Mouse (Mus musculus) forebrain, embryonic 10.5 days (tissue): Measurements from ENCODE around the gene Prss21. TPM values are rescaled to one million over a fixed set of nuclear protein-coding genes. Genes with fewer than 3 reads are reported as not detected.

Experiments used
- DNase-seq: peaks from one replicate; pipeline ENCODE4 v3.0.0-alpha.2; 2017; ENCODE audit warnings: low spot score; ENCODE audit errors: extremely low spot score
- H3K27ac ChIP-seq: fragments of 300-500 bp; sonication (generic); 2 replicates; pipeline ENCODE4 v1.5.1; 2016; ENCODE audit warnings: mild to moderate bottlenecking
- H3K27me3 ChIP-seq: fragments of 300-500 bp; sonication (generic); 2 replicates; pipeline ENCODE4 v1.6.1; 2016; ENCODE audit warnings: mild to moderate bottlenecking; ENCODE audit not compliant: poor library complexity, severe bottlenecking
- H3K36me3 ChIP-seq: fragments of 300-500 bp; sonication (generic); replicated peaks from 2 replicates; pipeline ENCODE4 v1.6.1; 2016; ENCODE audit warnings: mild to moderate bottlenecking, moderate library complexity
- H3K4me1 ChIP-seq: fragments of 300-500 bp; sonication (generic); 2 replicates; pipeline ENCODE4 v1.6.1; 2016
- H3K4me3 ChIP-seq: fragments of 300-500 bp; sonication (generic); 2 replicates; pipeline ENCODE4 v1.5.1; 2016; ENCODE audit warnings: mild to moderate bottlenecking, moderate library complexity
- H3K9me3 ChIP-seq: fragments of 300-500 bp; sonication (generic); 2 replicates; pipeline ENCODE4 v1.6.1; 2016; ENCODE audit warnings: mild to moderate bottlenecking, moderate library complexity
- WGBS: fragments of 180-500 bp; shearing (Covaris S2); methylation state at CpG from one replicate; pipeline ENCODE4 v1.1.7; 2016; 5-methylcytosine and 5-hydroxymethylcytosine counted together
- polyA plus RNA-seq: library from polyadenylated mRNA; unstranded; fragments of >200 nt; fragmentation: Nextera tagmentation; extraction: Ambion mirVana; gene quantifications from 2 replicates; pipeline ENCODE4 v1.2.1, GENCODE M21; 2016

Gene Prss21
- polyA plus RNA-seq, 1 experiment from 2014 or later, result not detected

DNA sequence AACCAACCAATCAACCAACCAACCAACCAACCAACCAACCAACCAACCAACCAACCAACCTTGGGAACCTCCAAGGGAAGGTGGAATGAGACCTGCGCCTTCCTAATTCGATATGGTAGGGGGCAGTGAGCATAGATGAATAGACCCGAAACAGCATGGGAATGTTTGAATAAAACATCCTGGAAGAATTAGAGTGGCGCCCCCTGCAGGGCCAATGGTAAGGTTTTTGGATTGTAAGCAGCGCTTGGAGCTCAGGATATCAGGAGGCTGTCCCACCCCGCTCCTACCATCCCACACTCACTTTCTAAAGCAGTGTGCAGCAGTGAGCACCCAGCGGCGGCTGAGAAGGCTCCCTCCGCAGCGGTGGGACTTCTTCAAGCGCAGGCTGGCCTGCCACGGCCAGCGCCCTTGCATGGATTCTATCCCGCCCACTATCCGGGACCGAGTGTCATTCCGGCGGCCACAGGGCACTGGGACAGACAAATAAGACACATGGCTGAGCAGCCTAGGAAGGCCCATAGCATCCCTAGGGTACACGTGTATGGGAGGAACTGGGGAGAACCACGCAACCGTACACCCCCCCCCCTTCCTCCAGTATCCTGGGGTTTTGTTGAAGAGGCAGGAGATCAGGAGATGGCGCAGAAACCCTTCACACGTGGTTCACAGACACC is 24.6 kb upstream of the Prss21 start:
- WGBS, result 44% methylated on average over 23 of the region's 23 CpGs
- Histone ChIP-seq H3K9me3 (no peaks in the 10 kb centered on the region), H3K27ac (peak overlapping the region; percentile 57; the same call in 1 of the 2 replicates), H3K4me1 (peaks cover 12% of the 10 kb centered on the region), H3K36me3 (no peaks in the 10 kb centered on the region), H3K4me3 (peak overlapping the region; percentile 47), H3K27me3 (peaks cover 17% of the 10 kb centered on the region)
- no peak for DNase-seq

DNA sequence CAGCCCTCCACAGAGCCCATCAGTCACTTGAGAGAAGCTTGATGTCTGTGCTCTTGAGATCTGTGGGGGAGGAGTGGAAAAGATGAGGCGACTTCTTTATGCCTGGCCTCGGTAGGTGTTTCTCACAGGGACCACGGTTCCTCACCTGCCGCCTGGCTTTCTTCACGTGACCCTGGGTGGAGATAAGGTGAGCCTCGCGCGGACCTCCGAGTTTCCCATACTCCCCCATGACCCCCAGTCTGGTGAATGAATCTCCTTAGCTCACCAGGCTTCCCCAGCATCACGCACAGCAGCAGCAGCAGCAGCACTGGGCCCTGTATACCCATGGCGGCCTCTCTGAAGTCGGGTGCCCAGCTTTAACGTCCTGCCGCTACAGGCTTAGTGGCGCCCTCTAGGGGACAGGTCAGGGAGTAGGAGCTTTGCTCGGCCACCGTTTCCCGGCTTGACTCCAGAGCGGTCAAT is 24.0 kb upstream of the Prss21 start, which contains the start of the genes Prss32 and Prss41:
Gene Prss32, plus strand, starts transcription at position 44 of the 462 bp plus-strand sequence.
Gene Prss41, minus strand, starts transcription at position 361 of the 462 bp plus-strand sequence.
- H3K27ac ChIP-seq, result peak within 1 kb of the TSS; percentile 57; the same call in 1 of the 2 replicates
- no peaks in the 10 kb centered on the region for H3K9me3 ChIP-seq
- peaks cover 17% of the 10 kb centered on the region for H3K27me3 ChIP-seq
- DNase-seq, result peak; percentile 63
- WGBS, result 14% methylated on average over 19 of the region's 19 CpGs
- H3K36me3 ChIP-seq, result no peaks in the 10 kb centered on the region
- peak within 1 kb of the TSS; percentile 47 for H3K4me3 ChIP-seq
- H3K4me1 ChIP-seq, result peaks cover 12% of the 10 kb centered on the region

DNA sequence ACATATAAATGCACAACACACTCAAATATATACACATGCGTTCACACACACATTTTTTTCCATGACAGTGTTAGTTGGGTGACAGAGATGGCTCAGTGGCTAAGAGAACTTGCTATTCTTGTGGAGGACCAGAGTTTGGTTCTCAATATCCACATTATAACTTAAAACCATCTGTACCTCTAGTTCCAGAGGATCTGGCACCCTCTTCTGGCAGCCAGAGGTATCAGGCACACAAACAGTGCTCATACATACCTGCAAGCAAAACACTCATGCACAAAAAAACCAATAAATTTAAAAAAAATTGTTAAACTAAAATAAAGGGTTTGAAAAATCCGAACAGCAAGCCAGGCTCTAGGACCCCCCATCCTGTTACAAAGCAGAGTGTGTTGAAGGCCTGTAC is 17.8 kb upstream of the Prss21 start:
- DNase-seq, result no peak
- H3K9me3 ChIP-seq, result no peaks in the 10 kb centered on the region
- H3K27me3 ChIP-seq, result peaks cover under 1% of the 10 kb centered on the region; the same call in 1 of the 2 replicates
- 61% methylated on average over 2 of the region's 2 CpGs for WGBS
- no peak overlapping the region for H3K27ac ChIP-seq
- H3K36me3 ChIP-seq, result no peaks in the 10 kb centered on the region
- no peak overlapping the region for H3K4me3 ChIP-seq
- no peaks in the 10 kb centered on the region for H3K4me1 ChIP-seq

DNA sequence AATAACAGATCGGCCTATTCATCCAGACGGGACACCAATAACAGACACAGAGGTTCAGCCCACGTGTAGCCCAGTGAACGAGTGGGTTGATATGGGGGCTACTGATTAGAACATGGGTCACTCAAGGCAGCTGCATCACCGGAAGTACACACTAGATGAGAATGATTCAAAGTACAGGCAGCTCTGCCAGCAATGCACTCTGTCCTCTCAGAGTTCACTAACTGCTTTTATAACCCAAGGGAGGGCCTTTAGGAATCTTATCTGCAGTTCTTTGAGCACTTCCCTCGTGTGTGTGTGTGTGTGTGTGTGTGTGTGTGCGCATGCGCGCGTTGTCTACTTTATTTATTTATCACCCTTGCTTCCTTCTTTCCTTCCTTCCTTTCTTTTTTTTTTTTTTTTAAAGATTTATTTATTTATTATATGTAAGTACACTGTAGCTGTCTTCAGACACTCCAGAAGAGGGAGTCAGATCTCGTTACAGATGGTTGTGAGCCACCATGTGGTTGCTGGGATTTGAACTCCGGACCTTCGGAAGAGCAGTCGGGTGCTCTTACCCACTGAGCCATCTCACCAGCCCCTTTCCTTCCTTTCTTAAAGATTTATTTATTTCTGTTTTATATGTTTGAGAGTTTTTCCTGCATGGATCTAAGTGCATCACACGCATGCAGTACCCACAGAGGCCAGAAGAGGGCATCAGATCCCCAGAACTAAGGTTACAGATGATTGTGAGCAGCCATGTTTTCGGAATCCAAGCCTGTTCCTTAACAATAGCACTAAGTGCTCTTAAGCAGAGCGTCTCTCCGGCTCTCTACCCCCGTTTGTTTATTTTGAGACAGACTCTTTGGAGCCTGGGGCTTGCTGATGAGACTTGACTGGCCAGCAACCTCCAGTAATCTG is 16.8 kb upstream of the Prss21 start:
- Histone ChIP-seq H3K27me3 (no peaks in the 10 kb centered on the region), H3K27ac (peak overlapping the region; percentile 17), H3K4me1 (no peaks in the 10 kb centered on the region), H3K9me3 (no peaks in the 10 kb centered on the region), H3K36me3 (no peaks in the 10 kb centered on the region), H3K4me3 (no peak overlapping the region)
- WGBS, result 67% methylated on average over 18 of the region's 19 CpGs
- DNase-seq, result peak; percentile 72

DNA sequence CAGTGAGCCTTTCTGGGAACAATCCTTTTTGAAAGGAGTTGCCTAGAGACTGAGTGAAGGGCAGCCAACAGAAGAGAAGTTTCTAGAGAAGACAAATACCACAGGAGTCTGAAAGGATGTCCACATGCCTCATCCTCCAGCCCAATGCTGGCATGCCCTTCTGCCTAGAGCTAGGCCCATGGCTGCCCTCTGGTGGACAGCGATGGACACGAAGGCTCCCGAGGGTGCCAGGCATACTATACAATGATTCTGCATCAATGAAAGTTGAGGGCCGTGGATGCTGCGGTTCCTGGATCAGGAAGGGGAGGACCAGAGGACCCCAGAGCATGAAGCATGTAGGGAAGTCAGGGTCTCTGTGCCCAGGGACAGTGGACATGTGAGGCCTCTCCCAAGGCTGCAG is 14.6 kb upstream of the Prss21 start:
- 35% methylated on average over 5 of the region's 5 CpGs for WGBS
- Histone ChIP-seq H3K4me3 (no peak overlapping the region), H3K27me3 (no peaks in the 10 kb centered on the region), H3K4me1 (no peaks in the 10 kb centered on the region), H3K27ac (no peak overlapping the region), H3K9me3 (no peaks in the 10 kb centered on the region), H3K36me3 (no peaks in the 10 kb centered on the region)
- DNase-seq, result peak; percentile 53

DNA sequence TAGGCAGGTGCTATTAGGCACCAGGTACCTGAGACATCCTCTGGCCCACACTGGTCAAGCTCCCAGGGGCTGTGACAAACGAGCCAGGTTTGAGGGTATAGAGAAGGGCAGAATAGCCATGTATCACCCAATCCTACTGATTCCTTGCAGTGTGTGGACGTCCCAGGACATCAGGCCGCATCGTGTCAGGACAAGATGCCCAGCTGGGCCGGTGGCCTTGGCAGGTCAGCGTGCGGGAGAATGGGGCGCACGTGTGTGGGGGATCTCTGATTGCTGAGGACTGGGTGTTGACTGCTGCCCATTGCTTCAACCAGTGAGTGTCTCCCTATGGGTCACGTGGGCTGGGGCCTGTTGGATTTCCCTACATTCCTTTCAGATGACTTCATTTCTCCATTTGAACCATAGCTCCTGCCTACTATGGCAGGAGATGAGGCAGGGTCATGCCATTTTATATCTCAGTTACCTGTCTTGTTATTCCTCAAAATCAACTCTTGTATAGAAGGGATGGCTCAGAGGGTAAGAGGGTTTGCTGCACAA is 13.6 kb upstream of the Prss21 start:
- Histone ChIP-seq H3K27me3 (no peaks in the 10 kb centered on the region), H3K4me3 (no peak overlapping the region), H3K27ac (no peak overlapping the region), H3K9me3 (no peaks in the 10 kb centered on the region), H3K36me3 (no peaks in the 10 kb centered on the region), H3K4me1 (no peaks in the 10 kb centered on the region)
- DNase-seq, result no peak
- WGBS, result 88% methylated on average over 10 of the region's 10 CpGs

DNA sequence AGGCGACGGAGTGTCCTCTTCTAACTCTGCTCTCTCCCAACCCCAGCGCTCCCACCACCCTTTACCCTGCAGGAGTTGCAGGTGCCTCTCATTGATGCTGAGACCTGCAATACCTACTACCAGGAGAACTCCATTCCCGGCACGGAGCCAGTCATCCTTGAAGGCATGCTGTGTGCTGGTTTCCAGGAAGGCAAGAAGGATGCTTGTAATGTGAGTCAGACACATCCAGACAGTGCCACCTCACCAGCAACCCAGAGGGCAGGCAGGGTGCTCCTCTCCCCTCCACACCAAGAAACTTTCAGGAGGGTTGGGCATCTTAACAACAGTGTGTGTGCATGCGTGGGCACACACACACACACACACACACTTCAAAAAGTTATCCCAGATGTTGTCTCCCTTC is 10.7 kb upstream of the Prss21 start:
- H3K36me3 ChIP-seq, result no peaks in the 10 kb centered on the region
- H3K9me3 ChIP-seq, result no peaks in the 10 kb centered on the region
- whole genome bisulfite sequencing, result 87% methylated on average over 6 of the region's 6 CpGs
- H3K4me3 ChIP-seq, result no peak overlapping the region
- H3K27ac ChIP-seq, result no peak overlapping the region
- DNase-seq, result no peak
- H3K4me1 ChIP-seq, result no peaks in the 10 kb centered on the region
- no peaks in the 10 kb centered on the region for H3K27me3 ChIP-seq

DNA sequence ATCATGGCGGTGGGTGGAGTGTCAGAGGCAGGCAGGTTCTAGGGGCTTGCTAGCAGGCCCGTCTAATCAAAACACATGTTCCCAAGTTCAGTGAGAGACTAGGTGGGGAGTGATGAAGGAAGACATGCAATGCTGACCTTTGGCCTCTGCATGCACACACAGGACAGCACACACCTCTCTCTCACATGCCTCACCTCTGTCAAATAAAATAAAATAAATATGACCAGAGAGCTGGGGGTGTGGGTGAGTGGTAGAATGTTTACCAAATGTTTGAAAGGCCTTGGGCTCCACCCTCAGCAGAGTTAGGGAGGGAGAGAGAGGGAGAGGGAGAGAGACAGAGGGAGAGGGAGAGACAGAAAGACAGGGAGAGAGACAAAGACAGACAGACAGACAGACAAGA is 9.9 kb upstream of the Prss21 start:
- Histone ChIP-seq H3K4me1 (no peaks in the 10 kb centered on the region), H3K36me3 (no peaks in the 10 kb centered on the region), H3K4me3 (no peak overlapping the region), H3K27me3 (no peaks in the 10 kb centered on the region), H3K27ac (no peak overlapping the region), H3K9me3 (no peaks in the 10 kb centered on the region)
- no peak for DNase-seq
- WGBS, result 89% methylated on average over 2 of the region's 2 CpGs

DNA sequence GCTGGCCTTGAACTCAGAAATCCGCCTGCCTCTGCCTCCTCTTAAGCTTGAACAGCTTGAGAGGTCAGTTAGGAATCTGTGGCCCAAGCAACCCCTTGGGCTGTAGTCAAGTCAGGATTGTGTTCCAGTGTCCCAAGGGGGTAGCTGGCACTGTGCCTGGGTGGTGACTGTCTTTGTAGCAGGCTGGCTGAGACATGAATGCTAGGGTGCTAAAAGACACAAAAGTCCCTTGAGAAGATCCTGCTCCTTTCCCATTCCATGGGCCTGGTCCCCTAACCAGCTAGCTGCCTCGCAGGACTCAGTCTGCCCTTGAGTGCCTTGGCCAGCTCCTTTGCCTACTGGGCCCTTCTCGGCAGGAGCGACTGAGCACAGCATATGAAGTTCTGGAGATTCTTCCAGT is 4.9 kb upstream of the Prss21 start:
- no peaks in the 10 kb centered on the region for H3K4me1 ChIP-seq
- no peak for DNase-seq
- WGBS, result 85% methylated on average over 4 of the region's 4 CpGs
- H3K27me3 ChIP-seq, result no peaks in the 10 kb centered on the region
- H3K36me3 ChIP-seq, result no peaks in the 10 kb centered on the region
- H3K27ac ChIP-seq, result no peak overlapping the region
- H3K9me3 ChIP-seq, result no peaks in the 10 kb centered on the region
- no peak overlapping the region for H3K4me3 ChIP-seq

DNA sequence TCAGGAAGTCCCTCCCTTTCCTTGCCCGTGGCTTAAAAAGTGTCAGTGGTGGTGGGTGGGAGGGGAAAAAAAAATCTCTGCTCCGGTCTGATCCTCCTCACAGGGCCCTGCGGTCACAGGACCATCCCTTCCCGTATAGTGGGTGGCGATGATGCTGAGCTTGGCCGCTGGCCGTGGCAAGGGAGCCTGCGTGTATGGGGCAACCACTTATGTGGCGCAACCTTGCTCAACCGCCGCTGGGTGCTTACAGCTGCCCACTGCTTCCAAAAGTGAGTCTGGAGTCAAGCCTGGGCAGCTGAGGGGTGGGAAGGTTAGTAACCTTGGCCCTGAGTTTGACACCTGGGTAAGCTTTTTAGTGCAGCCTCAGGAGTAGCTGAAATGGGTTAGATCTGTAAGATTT is 657 bp downstream of the Prss21 start:
- H3K27me3 ChIP-seq, result no peaks in the 10 kb centered on the region
- H3K36me3 ChIP-seq, result no peaks in the 10 kb centered on the region
- H3K27ac ChIP-seq, result no peak overlapping the region
- H3K4me1 ChIP-seq, result no peaks in the 10 kb centered on the region
- no peaks in the 10 kb centered on the region for H3K9me3 ChIP-seq
- no peak overlapping the region for H3K4me3 ChIP-seq
- DNase-seq, result no peak
- 91% methylated on average over 11 of the region's 11 CpGs for WGBS

DNA sequence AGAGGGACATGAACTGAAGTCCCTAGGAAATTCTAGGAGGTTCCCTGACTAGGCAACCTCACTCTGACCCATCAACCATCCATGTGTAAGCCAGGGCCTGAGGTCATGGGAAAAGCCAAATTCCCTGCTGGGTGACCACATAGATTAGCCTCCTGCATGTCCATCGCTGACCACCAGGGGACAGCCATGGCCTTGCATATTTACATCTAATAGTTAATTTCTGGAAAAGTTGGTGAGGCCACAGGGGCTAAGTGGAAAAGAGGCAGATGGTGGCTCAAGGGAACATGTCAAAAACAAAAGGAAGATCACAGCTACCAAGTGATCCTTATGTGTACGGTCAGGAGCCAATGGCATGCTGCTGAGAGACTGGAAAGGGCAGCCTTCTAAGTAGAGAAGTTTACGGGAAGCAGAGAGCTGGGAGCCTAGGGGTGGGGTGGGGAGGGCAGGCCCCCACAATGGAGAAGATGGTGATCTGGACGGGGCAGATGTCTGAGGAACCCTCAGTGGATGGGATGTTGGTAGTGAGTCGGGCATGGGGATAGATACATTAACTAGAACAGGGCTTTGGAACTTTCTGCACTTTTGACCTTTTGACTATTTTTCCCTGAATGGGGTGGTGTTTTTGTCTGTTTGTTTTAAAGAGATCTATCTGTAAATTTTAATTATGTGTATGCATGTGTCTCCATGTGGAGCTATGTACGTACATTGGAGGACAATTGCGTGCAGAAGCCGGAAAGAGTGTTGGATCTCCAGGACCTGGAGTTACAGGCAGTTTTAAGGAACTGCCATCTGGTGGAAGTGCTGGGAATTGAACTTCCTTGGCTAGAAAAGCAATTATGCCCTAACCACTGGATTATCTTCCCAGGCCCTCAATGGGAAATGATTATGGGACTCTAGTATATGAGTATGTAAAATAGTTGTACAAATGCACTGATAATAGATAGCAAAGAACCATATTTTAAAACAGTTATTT is 6.3 kb downstream of the Prss21 start:
- no peaks in the 10 kb centered on the region for H3K27me3 ChIP-seq
- WGBS, result 58% methylated on average over 8 of the region's 8 CpGs
- H3K36me3 ChIP-seq, result no peaks in the 10 kb centered on the region
- no peaks in the 10 kb centered on the region for H3K9me3 ChIP-seq
- 0 out of 2 replicates have a peak, but pooled peaks cover 4% of the 10 kb centered on the region for H3K4me1 ChIP-seq
- no peak overlapping the region for H3K27ac ChIP-seq
- H3K4me3 ChIP-seq, result no peak overlapping the region
- DNase-seq, result peak; percentile 42

DNA sequence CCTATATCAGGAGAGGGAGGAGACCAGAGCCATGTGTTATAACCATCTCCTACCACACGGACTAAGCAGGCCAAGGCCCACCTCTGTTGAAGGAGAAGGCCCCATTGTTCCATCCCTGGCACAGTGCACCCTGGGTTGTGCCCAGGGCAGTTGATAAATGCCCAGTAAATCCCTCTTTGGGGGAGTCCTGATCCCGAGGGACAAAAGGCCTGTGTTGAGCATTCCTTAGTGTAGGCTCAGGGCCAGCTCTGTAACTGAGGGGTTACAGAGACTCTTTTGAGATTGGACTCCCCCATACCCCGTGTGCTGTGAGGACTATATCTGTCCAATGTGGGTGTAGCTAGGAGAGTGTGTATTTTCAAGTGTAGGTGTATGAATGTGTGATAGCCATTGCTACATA is 8.9 kb downstream of the Prss21 start:
- Histone ChIP-seq H3K27ac (no peak overlapping the region), H3K36me3 (no peaks in the 10 kb centered on the region), H3K27me3 (no peaks in the 10 kb centered on the region), H3K4me3 (no peak overlapping the region), H3K9me3 (no peaks in the 10 kb centered on the region), H3K4me1 (0 out of 2 replicates have a peak, but pooled peaks cover 4% of the 10 kb centered on the region)
- DNase-seq, result no peak
- WGBS, result 62% methylated on average over 3 of the region's 3 CpGs
